Mouse (Mus musculus): Measurements from ENCODE around the gene Rilpl1. TPM values are rescaled to one million over a fixed set of nuclear protein-coding genes. Genes with fewer than 3 reads are reported as not detected.
"Not testable (repeated sequence)": the region's sequence is repeated elsewhere in the genome, so short reads cannot be mapped to it uniquely, and the experiment has no call there.

The Rilpl1 gene
- total RNA-seq (2021) = 10 to 100 TPM; 75.2 to 95.7 TPM

DNA sequence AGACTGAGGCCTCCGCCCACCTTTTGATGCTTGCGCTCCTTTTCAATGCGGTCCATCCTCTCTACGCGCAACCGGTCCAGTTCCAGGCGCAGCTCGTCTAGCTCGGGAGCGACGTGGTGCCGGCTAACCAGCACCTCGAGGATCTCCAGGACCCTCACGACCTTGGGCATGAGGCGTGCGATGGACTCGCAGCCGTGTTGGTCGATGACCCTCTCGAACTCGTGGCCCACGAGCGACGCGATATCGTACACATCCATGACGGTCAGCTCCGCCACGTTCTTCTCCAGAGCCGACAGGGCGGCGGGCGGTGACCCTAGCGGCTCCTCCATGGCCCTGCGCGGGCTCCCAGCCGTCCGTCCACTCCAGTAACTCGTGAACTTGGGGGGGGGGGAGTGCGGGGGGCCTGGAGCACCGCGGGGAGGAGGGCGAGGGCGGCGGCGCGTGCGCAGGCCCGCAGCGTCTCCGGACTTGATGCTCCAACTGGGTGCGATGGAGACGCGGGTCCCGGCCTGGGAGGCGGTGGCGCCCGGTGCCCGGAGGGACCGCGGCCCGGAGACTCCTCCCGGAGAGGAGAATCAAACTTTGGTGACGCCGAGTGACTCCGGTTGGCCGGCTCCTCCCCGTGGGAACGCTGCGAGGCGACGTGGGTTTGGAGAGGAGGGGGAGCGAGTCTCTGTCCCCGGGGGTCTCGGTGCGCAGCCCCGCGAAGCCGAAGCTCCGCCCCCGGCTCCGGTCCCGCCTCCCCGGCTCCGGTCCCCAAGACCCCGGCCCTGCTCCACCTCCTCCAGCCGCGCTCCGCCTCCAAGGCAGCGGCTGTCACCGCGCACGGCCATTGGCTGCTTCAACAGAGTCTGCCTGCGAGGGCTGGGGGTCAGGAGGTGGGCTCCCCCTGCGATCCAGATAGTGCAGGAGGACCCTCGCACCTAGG, at the start of gene Rilpl1:
Rilpl1 (minus strand) TSS at position 737 of the 928 bp plus-strand sequence.
- peak; percentile 77 to 81 for DNase-seq (ENCODE audit: low spot score in 2 of 2)
- intact Hi-C loops (cut with DNase I) = no loop called here

DNA sequence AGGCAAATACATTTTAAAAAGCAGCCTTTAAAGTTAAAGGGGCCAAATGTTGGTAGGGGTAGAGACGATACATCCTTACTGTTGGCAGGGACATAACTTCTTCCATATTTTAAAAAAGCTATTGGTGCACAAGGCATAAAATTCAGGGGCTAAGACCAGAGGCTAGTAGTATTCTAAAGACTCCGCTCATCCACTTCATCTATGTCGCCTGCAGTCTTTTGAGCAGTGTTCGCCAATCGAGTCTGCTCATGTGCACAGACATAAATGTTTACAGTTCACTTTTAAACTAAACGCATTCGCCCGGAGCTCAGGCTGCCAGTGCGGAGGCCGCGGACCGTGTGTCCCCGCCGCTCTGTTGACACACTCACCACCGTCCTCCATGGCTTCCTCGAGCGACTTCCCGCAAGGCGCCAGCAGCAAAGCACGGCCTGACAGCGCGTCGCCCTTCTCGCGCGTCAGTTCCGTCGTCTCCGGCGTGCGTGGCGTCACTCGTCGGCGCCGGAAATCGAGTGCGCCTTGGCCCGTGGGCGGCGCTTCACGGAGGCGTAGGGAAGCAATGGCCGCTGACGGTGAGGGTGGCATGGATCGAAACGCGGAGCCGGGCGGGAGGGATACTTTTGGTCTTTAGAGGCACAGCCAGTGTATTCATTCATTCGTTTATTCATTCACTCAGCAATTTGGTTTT, 47.6 kb upstream of the Rilpl1 start, which contains the start of the genes Eif2b1 and Gtf2h3:
Eif2b1 (minus strand) TSS at position 499 of the 685 bp plus-strand sequence.
Gtf2h3 (plus strand) TSS at position 508 of the 685 bp plus-strand sequence.
- peak; percentile 95 for DNase-seq (ENCODE audit: low spot score in 2 of 2)
- intact Hi-C loops (cut with DNase I) = loop anchor here (2.0 kb wide), 1 partner anchor 26 kb away; the partner anchor contains the start of gene Ddx55

DNA sequence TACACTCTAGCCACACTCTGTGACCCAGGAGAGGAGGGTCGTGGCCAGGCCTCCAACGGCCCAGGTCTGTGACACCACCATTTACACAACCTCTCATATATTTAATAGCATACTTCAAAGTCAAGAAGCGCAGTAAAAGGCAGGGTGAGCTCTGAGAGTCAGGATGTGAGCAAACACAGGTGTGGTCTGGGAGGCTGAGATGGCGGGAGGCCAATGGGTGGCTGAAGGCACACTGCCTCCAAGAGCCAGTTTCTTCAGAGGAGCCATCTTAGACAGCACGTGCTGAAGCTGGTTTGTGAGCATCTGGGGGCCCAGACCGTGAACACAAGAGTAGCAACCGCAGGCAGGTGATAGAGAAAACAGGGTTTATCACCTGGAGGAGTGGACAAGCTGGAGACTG, 44.3 kb upstream of the Rilpl1 start:
- DNase-seq (ENCODE audit: low spot score in 2 of 2) = no peak
- intact Hi-C loops (cut with DNase I) = no loop called here

DNA sequence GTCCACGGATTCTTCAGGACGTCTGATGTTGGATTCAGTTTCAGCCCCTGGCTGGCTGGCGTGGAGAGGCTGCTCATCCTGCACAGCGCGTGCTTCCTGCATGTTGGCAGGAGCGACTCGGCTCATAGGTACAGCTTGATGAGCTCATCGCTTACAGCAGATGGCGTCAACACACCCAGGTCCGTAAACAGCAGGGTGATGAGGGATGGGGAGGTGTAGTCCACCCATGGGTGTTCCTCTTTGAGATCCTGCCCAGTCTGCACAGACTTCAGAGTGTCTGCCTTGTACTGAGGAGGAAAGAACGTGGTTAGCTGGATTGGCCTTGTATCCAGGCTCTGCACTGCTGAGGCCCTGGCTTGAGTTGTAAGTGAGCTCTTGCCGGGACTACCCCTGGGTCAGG, 39.9 kb upstream of the Rilpl1 start:
- peak; percentile 53 to 88 for DNase-seq (ENCODE audit: low spot score in 2 of 2)
- intact Hi-C loops (cut with DNase I) = no loop called here

DNA sequence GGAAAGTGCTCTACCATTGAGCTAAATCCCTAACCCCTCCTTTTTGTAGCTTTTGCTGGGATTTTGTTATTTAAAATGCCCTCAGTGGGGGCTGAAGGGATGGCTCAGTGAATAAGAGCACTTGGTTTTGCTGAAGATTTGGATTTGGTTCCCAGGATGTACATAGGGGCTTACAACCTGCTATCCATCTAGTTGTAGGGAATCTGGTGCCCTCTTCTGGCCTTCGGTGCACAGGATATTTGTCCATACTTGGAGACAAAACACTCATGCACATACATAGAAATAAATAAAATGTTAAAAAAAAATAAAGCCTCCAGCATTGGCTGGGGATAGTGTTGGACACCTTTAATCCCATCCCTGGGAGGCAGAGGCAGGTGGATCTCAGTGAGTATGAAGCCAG, 24.0 kb upstream of the Rilpl1 start:
- no peak for DNase-seq (ENCODE audit: low spot score in 2 of 2)
- intact Hi-C loops (cut with DNase I) = no loop called here

DNA sequence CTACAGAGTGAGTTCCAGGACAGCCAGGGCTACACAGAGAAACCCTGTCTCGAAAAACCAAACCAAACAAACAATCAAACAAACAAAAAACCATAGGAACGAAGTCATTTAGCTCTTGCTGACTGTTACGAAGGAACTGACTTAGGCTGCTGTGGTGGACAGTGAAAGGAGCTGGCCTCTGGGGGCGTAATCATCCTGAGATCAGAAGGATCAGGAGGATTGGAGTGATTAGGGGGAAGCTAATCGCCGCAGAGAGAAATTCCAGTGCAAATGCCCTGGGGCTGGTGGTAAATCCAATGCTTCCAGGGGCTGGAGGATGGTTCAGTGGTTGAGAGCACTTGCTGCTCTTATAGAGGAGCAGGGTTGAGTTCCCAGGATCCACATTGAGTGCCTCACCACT, 22.4 kb upstream of the Rilpl1 start:
- DNase-seq (ENCODE audit: low spot score in 2 of 2) = no peak
- intact Hi-C loops (cut with DNase I) = loop anchor here (2.0 kb wide), 1 partner anchor 25 kb away; the partner anchor contains the start of genes Eif2b1 and Gtf2h3

DNA sequence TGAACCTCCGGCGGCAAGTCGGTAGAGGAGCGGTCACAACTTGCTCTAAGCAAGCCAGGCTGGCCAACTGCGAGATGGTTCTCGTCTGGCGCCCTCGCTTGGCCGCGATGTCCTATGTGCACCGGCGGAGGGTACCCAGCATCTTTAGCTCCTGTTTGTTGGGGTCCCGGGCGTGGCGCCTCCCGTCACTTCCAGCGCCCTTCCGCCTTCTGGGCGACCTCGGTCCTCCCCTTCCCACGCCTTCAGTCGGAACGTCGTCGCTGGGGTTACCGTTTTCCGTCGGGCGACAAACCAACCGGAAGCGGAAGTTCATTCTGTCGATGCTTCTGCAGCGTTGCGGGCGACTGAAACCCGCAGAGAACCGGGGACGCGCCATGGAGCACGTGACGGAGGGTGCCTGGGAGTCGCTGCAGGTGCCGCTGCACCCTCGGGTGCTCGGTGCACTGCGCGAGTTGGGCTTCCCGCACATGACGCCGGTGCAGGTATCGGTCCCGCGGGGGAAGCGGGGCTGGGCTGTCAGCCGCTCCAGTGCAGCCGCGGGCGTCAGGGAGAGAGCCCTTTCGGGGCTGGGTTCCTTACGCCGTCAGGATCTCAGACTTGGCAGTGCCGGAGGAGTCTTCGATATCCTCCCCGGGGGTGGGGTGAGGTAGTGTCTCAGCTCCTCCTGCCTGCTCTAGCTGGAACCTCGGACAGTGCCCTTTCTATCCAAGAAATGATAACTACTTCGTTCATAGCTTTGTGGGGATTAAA, 21.5 kb upstream of the Rilpl1 start, which contains the start of gene Ddx55:
Ddx55 (plus strand) TSS at position 307 of the 750 bp plus-strand sequence.
- DNase-seq (ENCODE audit: low spot score in 2 of 2) = peak; percentile 88 to 94
- intact Hi-C loops (cut with DNase I) = loop anchor here (2.0 kb wide), 1 partner anchor 26 kb away; the partner anchor contains the start of genes Eif2b1 and Gtf2h3

DNA sequence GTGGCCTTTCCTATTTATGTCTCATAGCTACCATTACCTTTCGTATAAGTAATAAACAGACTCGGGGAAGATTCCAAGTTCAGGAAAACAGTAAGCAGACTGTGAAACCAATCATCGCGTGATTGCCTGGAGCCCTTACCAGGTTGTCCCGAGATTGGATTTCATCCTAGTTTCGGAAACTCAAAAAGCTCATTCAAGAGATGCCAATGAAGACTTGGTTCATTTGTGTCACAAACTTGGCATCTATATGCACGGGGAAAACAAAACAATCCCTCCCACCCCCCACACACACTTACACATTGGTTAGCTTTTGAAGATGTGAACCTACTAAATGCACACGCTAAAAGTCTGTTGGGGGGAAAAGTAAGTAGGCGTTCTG, 20.9 kb upstream of the Rilpl1 start:
- no peak for DNase-seq (ENCODE audit: low spot score in 2 of 2)
- intact Hi-C loops (cut with DNase I) = loop anchor here (2.0 kb wide), 1 partner anchor 27 kb away; the partner anchor contains the start of genes Eif2b1 and Gtf2h3

DNA sequence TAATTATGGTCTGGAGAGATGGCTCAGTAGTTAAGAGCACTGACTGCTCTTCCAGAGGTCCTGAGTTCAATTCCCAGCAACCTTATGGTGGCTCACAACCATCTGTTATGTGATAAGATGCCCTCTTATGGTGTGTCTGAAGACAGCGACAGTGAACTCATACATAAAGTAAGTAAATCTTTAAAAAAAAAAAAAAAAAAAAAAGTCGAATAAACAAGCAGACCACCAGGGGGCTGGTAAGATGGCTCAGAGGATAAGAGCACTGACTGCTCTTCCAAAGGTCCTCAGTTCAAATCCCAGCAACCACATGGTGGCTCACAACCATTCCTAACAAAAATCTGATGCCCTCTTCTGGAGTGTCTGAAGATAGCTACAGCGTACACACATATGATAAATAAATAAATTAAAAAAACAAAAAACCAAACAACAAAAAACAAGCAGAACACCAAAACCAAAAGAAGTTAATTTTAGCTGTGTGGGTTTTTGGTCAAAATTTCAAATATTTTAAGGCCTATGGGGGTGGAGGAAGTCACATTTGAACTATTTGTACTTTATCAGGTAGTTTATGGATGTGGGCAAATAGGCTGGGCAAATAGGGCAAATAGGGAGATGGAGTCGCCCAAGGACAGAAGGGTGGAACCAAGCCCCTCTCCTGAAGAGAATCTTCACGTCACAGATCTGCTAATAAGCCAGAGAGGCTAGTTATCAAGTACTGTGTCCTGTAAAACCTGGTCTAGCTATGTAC, 20.3 kb upstream of the Rilpl1 start:
- not testable (repeated sequence) for DNase-seq (ENCODE audit: low spot score in 2 of 2)
- intact Hi-C loops (cut with DNase I) = loop anchor here (2.0 kb wide), 1 partner anchor 27 kb away; the partner anchor contains the start of genes Eif2b1 and Gtf2h3

DNA sequence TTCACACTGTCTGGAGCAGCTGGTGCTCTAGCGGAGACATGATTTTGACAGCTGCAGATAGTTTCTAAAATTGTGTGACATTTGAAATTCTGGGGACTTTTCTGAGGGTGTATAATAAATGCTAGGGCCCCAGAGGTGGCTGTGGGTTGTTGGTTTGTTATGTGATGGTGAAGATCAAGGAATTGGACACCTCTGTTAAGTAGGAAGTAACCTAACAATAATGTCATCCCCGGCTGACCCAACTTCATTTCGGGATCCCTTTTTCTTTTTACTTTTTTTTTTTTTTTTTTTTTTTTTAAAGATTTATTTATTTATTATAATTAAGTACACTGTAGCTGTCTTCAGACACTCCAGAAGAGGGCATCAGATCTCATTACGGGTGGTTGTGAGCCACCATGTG, 19.5 kb upstream of the Rilpl1 start:
- DNase-seq (ENCODE audit: low spot score in 2 of 2); intact Hi-C loops (cut with DNase I): not testable (repeated sequence)

DNA sequence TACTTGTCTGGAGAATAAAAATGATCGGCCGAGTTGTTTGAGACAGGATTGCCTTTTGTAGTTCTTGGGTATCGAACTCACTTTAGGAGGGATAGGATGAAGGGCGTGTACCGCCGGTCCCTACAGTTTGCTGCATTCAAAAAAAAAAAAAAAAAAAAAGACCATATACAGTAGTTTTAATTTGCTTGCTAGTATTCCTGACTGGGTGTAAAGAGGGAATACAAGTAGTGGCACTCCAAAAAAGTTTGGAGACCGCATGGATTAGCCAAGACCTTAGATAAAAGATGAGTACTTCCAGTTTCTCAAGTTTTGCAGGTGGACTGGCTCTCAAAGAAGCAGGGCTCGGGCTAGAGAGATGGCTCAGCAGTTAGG, 10.4 kb upstream of the Rilpl1 start:
- intact Hi-C loops (cut with DNase I) = loop anchor here (2.0 kb wide), 2 partner anchors 109 to 117 kb away; no protein-coding TSS in a partner anchor
- no peak for DNase-seq (ENCODE audit: low spot score in 2 of 2)

DNA sequence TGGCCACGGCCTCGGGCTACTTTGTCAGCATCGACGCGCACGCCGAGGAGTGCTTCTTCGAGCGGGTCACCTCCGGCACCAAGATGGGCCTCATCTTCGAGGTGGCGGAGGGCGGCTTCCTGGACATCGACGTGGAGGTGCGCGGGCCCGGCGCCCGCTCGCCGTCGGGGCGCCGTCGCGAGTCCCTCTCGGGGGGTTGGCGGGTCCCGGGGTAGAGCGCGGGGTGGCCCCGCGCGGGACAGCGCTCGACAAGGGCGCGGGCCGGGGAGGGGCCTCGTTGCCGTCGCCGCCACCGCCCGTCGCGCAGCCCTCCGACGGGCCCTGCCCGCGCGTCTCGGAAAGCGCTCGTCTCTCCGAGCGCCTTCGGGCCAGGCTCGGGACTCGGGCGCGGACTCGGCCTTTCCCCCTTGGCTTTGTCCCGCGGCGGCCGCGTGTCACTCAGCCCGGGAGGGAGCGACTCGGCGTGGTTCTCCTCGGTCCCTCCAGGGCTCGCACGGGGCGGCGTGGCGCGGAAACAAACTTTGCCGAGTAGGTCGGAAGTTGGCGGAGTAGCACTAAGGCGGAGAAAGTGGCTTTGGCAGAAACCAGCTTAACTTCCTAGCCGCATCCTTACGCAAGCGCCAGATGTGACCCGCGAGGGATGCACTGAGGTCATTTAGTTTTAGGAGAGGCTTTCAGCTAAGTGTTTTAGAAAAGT, 9.9 kb upstream of the Rilpl1 start:
- intact Hi-C loops (cut with DNase I) = loop anchor here (2.0 kb wide), 2 partner anchors 108 to 116 kb away; no protein-coding TSS in a partner anchor
- DNase-seq (ENCODE audit: low spot score in 2 of 2) = peak in 1 of 2 experiments; percentile 56

DNA sequence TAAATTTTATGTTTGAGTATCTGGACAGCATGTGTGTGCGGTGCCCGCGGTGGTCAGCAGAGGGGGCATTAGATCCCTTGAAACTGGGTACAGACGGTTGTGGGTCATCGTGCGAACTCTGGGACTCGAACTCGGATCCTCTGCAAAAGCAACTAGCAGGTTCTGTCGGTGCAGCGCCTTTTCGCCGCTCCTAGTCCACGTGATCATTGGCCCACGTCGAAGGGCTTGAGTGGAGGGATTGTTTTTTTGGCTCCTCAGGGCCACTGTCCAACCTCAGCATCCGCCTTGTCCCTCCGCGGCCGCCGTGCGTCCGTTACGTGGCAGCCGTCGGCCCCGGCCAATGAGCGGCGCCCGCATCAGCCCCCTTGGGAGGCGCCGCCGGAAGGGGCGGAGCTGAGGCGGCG, 9.2 kb upstream of the Rilpl1 start, which contains the start of gene Tmed2:
Tmed2 (plus strand) TSS at position 313 of the 404 bp plus-strand sequence.
- intact Hi-C loops (cut with DNase I) = loop anchor here (2.0 kb wide), 2 partner anchors 108 to 116 kb away; no protein-coding TSS in a partner anchor

DNA sequence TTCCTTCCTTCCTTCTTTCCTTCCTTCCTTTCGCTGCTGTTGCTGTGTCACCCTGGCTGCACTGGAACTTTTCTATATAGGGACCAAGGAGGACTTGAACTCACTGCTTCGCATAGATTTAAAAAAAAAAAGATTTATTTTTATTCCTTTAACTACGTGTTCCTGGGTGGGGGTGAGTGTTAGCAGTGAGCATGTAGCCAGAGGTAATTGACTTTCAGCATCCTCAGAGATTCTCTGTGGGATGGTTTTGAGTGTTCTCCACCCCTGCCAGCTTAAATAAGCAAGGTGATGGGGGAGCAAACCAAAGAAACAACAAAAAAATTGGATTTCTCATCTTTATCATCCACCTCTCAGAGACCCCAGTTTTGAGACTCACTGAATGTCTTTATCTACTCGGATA, 8.7 kb upstream of the Rilpl1 start:
- intact Hi-C loops (cut with DNase I) = loop anchor here (2.0 to 5.0 kb wide), 4 partner anchors 38 to 115 kb away; partner anchors contain the start of gene Snrnp35
- no peak for DNase-seq (ENCODE audit: low spot score in 2 of 2)

More for the DNA sequence above, 9.2 kb upstream of the Rilpl1 start, which contains the start of gene Tmed2:
- peak; percentile 96 to 99 for DNase-seq (ENCODE audit: low spot score in 2 of 2)

DNA sequence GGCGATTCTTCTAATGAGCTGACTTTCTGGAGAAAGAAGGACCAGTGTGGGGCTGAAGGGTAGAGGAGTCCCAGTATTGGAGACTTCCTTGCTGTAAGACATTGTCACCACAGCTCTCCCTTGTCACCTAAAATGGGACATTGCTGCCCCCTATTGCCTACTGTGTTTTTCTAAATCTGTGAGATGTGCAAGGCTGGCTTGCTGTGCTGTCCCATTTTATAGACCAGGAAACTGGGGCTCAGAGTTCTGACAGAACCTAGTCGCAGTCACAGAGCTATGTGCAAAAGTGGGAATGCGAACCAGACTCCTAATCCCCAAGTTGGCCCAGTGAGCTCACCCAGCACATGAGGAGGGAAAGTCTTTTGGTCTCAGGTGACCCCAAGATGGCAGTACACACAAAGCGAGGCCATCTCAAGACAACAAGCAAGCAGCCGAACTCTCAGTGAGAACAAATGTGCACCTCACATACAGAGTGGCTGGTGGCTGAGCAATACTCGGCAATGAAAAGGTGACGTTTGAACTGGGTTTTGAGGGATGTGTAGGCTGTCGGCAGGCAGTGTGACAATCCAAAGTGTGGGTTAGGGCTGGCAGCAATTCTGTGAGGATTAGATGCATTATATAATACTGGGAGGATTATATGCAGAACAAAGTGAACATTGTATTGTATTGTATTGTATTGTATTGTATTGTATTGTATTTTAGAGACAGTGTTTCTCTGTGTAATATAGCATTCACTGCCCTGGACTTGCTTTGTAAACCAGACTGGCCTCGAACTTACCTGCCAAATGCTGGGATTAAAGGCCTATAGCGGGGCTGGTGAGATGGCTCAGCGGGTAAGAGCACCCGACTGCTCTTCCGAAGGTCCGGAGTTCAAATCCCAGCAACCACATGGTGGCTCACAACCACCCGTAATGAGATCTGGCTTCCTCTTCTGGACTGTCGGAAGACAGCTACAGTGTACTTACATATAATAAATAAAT, 7.9 kb upstream of the Rilpl1 start:
- intact Hi-C loops (cut with DNase I) = loop anchor here (5.0 kb wide), 2 partner anchors 37 to 57 kb away; partner anchors contain the start of gene Snrnp35
- peak; percentile 61 to 87 for DNase-seq (ENCODE audit: low spot score in 2 of 2)

DNA sequence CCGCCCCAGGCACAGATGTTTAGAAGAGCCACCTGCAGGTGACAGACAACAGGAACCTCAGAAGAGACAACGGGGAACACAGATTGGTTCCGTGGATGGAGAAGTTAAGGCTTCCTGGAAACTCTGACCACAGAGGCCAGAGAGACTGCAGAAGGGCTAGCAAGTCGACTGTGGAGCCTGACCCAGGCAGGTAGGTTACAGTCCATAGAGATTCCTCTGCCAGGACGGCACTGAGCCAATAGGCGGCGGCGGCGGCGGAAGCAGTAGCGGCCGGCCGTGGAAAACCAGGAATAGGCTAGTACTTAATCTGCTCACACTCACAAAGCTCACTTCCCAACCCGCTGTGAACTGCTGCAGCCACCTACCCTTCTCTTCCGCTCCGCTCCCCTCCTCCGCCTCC, 5.6 kb upstream of the Rilpl1 start:
- intact Hi-C loops (cut with DNase I) = loop anchor here (5.0 kb wide), 2 partner anchors 34 to 54 kb away; partner anchors contain the start of gene Snrnp35
- DNase-seq (ENCODE audit: low spot score in 2 of 2) = peak in 1 of 2 experiments; percentile 41
